Mouse (Mus musculus) myocyte (in vitro differentiated cells): ENCODE results near the gene Clnk.

Experiments
- CEBPB ChIP-seq: IDR thresholded peaks from 2 replicates; pipeline ENCODE4 v1.6.1; 2011; ENCODE audit warnings: mild to moderate bottlenecking, moderate library complexity; ENCODE audit not compliant: poor library complexity, insufficient read depth, severe bottlenecking
- E2F4 ChIP-seq: IDR thresholded peaks from one replicate; pipeline ENCODE4 v1.6.1; 2011; ENCODE audit warnings: mild to moderate bottlenecking, control low read depth, moderate library complexity; ENCODE audit not compliant: insufficient read depth
- MAX ChIP-seq: IDR thresholded peaks from one replicate; pipeline ENCODE4 v1.6.1; 2011; ENCODE audit warnings: low read depth, mild to moderate bottlenecking, control low read depth
- MYOD1 ChIP-seq, 3 experiments: IDR thresholded peaks; one replicate each; pipeline ENCODE4 v1.6.1; 2011; ENCODE audit warnings: control low read depth in 2 of 3, low read depth in 2 of 3, mild to moderate bottlenecking in 2 of 3, moderate library complexity in 1 of 3; ENCODE audit not compliant: insufficient read length in 2 of 3, control insufficient read depth in 1 of 3
- MYOG ChIP-seq, 3 experiments: IDR thresholded peaks; one replicate each; pipeline ENCODE4 v1.6.1; 2011; ENCODE audit warnings: control low read depth in 2 of 3, low read depth in 2 of 3, mild to moderate bottlenecking in 2 of 3; ENCODE audit not compliant: insufficient read length in 2 of 3, control insufficient read depth in 1 of 3, insufficient read depth in 1 of 3
- POLR2A ChIP-seq: IDR thresholded peaks from one replicate; pipeline ENCODE4 v1.6.1; 2011; ENCODE audit warnings: low read depth, mild to moderate bottlenecking, control low read depth, moderate library complexity; ENCODE audit not compliant: insufficient read length
- POLR2AphosphoS2 ChIP-seq: IDR thresholded peaks from one replicate; pipeline ENCODE4 v1.6.1; 2011; ENCODE audit warnings: low read depth, control low read depth; ENCODE audit not compliant: insufficient read length
- REST ChIP-seq: IDR thresholded peaks from one replicate; pipeline ENCODE4 v1.6.1; 2011; ENCODE audit warnings: mild to moderate bottlenecking, control low read depth, moderate library complexity; ENCODE audit not compliant: insufficient read depth, insufficient read length
- TCF12 ChIP-seq: IDR thresholded peaks from one replicate; pipeline ENCODE4 v1.6.1; 2011; ENCODE audit warnings: mild to moderate bottlenecking, control low read depth; ENCODE audit not compliant: poor library complexity, insufficient read depth, severe bottlenecking
- TCF3 ChIP-seq: IDR thresholded peaks from one replicate; pipeline ENCODE4 v1.6.1; 2011; ENCODE audit warnings: low read depth, control low read depth; ENCODE audit not compliant: insufficient read length
- USF1 ChIP-seq: IDR thresholded peaks from one replicate; pipeline ENCODE4 v1.6.1; 2011; ENCODE audit warnings: low read depth, mild to moderate bottlenecking, control low read depth, moderate library complexity

- no peak for TF ChIP-seq POLR2A
- no peak for TF ChIP-seq CEBPB
- TF ChIP-seq MAX: no peak
- no peak for TF ChIP-seq MYOG (IDR thresholded peaks at IDR 0.05; ENCODE audit: control insufficient read depth in 1 of 3, insufficient read depth in 1 of 3, insufficient read length in 2 of 3, low read depth in 2 of 3)
- TF ChIP-seq POLR2AphosphoS2: no peak
- TF ChIP-seq TCF12: no peak
- TF ChIP-seq USF1: no peak
- no peak for TF ChIP-seq E2F4
- TF ChIP-seq TCF3: no peak
- no peak for TF ChIP-seq MYOD1 (IDR thresholded peaks at IDR 0.05; ENCODE audit: control insufficient read depth in 1 of 3, insufficient read length in 2 of 3, low read depth in 2 of 3)
- TF ChIP-seq REST: no peak
Measured at GRCm38 (mm10) chr5:38798910-38799309, 77.7 kb downstream of the Clnk start.
